Mouse (Mus musculus): ENCODE results near the gene Aplf.
"Not testable (repeated sequence)": the region's sequence is repeated elsewhere in the genome, so short reads cannot be mapped to it uniquely, and the experiment has no call there.

The Aplf gene

DNA sequence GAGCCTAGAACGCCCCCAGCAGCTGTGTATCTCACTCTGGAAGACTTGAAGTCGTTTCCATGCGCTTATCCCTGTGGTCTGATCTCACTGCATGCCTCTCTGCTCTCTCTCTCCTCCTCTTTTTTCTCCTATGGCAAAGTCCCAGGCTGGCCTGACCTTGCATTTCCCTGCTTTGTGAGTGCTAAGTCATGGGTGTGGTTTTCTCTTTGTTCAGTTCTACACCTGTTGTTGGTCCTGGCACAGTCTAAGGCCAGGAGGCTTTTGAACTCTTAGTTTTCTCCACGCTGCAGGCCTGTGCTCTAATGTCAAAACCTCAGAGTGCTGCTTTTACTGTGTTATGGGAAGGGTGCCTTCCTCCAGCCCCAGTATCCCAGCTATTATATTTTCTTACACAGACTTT, 39.8 kb downstream of the Aplf start:
- in situ Hi-C loops (cut with MboI, MseI): no loop called here

DNA sequence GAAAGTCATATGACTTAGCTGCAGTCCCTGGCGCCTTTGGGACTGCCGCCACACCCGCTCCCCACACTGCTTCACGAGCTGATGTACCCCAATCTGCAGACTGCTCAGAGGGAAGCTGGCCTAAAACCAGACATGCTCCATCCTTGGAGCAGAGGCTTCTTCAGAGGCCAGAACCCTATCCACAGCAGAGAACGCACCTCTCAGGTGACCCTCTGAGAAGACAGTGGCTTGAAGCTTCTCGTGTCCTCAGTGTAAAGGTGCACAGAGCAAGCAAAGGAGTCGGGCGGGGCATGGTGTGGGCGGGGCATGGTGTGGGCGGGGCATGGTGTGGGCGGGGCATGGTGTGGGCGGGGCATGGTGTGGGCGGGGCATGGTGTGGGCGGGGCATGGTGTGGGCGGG, 43.1 kb downstream of the Aplf start:
- in situ Hi-C loops (cut with MboI, MseI): not testable (repeated sequence)

DNA sequence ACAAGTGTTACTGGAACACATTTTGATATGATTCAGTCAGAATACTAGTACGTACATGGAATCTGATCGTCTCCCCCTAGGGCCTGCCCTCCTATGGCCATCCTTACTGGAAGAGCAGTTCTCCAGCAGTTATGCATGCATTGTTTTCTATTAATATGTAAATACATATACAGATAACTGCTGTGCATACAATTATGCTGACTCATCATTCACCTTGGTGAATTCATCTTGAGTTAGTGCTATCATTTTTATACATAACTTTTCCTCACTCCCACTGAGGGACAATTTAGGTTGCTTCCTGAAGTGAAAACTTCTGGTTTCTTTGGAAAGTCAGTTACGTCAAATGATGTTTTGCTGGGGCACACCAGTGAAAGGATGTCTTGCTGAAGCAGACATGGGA, 48.8 kb downstream of the Aplf start:
- in situ Hi-C loops (cut with MboI, MseI): no loop called here

DNA sequence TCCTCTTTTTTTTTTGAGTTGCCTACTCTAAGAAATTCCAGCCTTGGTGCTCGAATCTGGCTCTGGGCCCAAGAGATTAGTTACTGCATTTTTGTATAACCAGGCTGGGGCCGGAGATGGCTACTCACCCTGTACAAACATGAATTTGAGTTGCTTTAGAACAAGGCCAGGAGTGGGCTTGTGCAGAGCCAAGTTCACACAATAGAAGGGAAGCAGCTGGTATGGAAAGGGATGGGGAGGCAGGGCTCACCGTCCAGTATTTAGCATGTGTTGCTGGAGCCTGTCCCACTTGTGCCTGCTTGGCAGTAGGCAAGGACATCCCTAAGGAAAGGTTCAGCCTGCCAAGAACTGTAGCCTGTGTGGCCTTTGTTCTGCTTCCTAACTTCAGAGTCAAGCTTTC, 50.7 kb downstream of the Aplf start:
- in situ Hi-C loops (cut with MboI, MseI): no loop called here

DNA sequence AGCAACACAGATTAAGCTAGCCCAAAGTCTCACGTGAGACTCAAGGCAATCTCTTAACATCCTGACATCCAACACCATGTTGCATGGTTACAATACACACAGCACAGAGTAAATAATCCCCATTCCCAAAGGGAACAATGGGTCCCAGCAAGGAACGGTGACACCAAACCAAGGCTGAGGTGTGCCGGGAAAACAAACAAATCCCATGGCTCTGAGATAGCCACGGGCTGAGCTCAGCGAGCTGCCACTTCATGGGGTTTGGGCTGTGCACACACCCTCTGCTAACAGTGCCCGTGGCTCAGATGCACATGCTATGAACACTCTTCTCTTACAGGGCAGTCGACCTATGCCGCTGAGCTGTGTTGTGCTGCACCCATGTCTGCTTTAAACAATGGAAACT, 54.0 kb downstream of the Aplf start:
- in situ Hi-C loops (cut with MboI, MseI): no loop called here

DNA sequence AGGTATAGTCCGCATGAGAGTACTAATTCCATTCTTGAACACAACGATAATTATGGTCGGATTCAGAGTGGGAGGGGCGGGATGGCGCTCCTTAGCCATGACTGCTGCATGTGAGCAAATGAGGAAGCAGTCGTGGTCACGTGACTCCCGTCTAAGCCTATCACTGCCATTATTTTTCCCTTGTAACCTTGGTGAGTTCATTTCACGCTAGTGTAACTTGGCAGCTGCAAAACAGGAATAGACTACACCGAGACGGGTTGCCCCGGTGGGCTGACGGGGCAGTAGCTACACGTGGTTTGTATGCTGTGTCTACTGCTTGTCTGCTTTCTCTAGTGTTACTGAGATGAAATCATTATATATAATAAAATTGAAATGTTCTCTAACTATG, 56.3 kb downstream of the Aplf start:
- in situ Hi-C loops (cut with MboI, MseI): no loop called here

- in situ Hi-C loops (cut with MboI, MseI): no loop called here
Observed at GRCm38 (mm10) chr6:87614794-87615695, 56.9 kb downstream of the Aplf start.

- in situ Hi-C loops (cut with MboI, MseI): no loop called here
Observed at GRCm38 (mm10) chr6:87599825-87600224, 72.2 kb downstream of the Aplf start.

- in situ Hi-C loops (cut with MboI, MseI): no loop called here
Observed at GRCm38 (mm10) chr6:87597116-87597833, 74.7 kb downstream of the Aplf start.

- in situ Hi-C loops (cut with MboI, MseI): no loop called here
Observed at GRCm38 (mm10) chr6:87594188-87594587, 77.8 kb downstream of the Aplf start.

GRCm38 (mm10) chr6:87590394-87591281, 81.4 kb downstream of the Aplf start, which contains the start of gene Prokr1:
Gene Prokr1 (minus strand): TSS chr6:87590743.
- in situ Hi-C loops (cut with MboI, MseI): no loop called here

DNA sequence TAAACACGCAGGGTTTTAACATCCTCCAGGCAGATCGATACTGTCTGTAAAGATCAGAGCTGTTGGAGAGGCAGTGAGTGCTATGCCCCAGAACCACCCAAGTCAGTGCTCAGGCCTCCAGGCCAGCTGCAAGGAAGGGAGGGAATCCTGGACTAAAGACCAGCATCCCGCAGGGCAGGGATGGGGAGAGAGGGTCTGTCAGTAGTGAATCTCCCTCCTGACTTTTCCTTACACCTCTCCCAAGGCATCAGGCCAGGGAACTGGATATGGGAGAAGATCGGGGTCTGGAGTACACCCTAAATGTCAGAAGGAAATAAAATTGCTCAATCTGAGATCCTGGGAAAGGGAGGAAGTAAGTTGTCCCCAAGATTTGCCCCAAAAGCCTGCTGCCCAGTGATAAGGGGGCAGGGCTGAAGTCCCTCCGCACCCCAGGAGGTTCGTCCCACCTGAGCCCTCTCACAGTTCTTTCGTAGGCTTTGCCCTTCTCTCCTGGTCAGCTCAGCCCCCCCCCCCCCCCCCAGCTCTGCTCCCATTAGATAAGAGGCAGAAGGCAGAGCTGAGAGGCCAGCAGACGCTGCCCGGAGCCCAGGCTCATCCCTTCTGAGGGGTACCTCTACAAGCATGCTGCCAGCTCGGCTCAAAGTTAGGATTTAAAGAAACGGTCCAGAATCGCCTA, 82.1 kb downstream of the Aplf start:
- in situ Hi-C loops (cut with MboI, MseI): no loop called here

DNA sequence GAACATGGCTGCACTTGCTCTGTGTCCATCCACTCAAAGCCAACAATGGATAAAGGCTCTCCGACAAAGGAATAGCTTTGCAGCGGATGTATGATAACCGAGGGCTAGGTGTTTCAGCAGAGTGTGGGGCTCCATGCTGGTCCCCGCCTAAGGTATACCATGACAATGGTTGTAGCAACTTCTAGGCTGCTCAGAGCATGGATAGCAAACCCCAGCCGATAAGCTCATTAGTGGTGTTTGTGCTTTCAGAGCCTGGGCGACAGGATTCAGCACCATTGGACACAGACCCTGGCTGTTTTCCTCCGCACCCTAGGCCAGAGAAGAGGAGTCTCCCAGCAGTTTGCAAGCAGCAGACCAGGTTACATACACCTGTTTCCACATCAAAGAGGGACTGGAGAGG, 88.0 kb downstream of the Aplf start:
- in situ Hi-C loops (cut with MboI, MseI): no loop called here

DNA sequence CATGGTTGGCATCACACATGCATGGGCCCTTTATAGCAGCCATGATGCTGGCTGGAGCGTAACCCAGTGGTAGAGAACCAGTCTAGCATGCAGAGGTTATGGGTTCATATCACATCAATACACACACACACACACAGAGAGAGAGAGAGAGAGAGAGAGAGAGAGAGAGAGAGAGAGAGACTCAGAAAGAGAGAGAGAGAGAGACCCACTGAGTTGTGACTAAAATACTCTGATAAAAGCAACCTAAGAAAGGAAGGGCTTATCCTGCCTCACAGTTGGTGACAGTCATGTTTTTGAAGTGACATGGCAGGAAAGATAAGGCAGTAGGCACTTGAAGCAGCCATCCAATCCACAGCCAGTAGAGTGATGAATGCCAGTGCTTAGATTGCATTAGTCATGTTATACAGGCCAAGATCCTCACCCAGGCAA, 88.8 kb downstream of the Aplf start:
- in situ Hi-C loops (cut with MboI, MseI): no loop called here

- in situ Hi-C loops (cut with MboI, MseI): no loop called here
Observed at GRCm38 (mm10) chr6:87582456-87582855, 89.5 kb downstream of the Aplf start.

DNA sequence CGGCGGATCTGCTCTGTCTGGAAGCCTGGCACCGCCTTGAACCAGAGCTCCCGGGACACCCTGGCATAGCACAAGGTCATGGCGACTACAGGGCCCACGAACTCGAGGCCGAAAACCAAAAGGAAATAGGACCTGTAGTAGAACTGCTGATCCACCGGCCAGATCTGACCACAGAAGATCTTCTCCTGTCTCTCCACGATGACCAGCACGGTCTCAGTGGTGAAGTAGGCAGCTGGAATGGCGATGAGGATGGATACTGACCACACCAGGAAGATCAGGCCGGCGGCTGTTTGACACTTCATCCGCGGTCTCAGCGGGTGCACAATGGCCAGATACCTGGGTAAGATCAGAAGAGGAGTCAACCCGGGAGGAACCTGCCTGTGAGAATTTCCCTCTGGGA, 90.4 kb downstream of the Aplf start:
- in situ Hi-C loops (cut with MboI, MseI): no loop called here

- in situ Hi-C loops (cut with MboI, MseI): no loop called here
Observed at GRCm38 (mm10) chr6:87581071-87581470, 90.9 kb downstream of the Aplf start.
